Mouse (Mus musculus): ENCODE results near the gene Spi1. TPM values are rescaled to one million over a fixed set of nuclear protein-coding genes. Genes with fewer than 3 reads are reported as not detected.

The Spi1 gene
- polyA plus RNA-seq, 1 experiment from 2014 or later: 6.9 TPM

DNA sequence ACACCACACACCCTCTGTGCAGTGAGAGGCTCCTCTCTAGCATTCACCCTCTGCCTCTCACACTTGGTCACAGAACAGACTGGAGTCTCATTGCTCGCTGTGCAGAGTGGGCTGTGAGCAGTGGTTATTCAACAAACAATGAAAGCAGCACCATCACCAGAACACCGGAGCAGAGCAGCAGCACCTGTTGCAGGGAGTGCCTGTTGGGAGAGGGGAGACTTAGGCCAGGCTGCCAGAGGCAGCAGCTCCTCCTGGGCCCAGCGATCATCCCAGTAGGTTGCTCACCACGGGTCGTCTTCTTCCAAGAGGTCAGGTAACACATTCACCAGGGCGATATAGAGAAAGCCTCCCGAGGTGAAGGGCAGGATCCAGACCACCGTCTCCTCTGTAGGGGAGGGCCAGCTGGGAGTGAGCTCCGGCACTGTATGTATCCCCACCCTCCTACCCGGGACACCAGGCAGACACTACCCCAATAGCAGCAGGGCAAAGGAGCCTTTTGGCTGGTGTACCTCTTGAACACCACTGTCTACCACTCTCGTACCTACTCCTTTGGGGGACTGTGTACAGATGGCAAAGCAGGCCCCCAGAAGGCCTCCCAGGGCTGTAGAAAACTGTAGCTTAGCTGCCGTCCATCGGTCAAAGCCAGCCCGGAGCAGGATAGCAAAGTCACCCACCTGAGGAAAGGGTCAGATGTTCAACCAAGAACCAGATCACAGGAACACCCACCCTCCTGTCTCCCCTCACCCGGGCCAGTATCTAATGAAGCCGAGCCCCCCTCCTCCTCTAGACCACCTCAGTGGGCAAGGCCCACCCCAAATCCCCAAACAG is 19.2 kb upstream of the Spi1 start:
- Histone ChIP-seq H3K4me1 (replicated peaks; ENCODE audit: control insufficient read depth, insufficient read depth, low read length) (no peaks in the 10 kb centered on the region), H3K9me3 (ENCODE audit: control insufficient read depth, low read length) (no peaks in the 10 kb centered on the region), H3K27ac (ENCODE audit: low read depth) (no peak overlapping the region), H3K36me3 (ENCODE audit: control insufficient read depth, insufficient read depth, low read length) (peaks cover 78% of the 10 kb centered on the region), H3K4me3 (ENCODE audit: low read depth, low read length) (no peak overlapping the region), H3K9ac (ENCODE audit: low read length) (no peak overlapping the region), H3K27me3 (replicated peaks; ENCODE audit: control insufficient read depth, insufficient read depth, low read length) (no peaks in the 10 kb centered on the region), H3K4me2 (ENCODE audit: low read length) (no peak overlapping the region)
- WGBS: 88% methylated on average over 16 of the region's 16 CpGs
- DNase-seq (ENCODE audit: low spot score) (no peak), ATAC-seq (replicated peaks; ENCODE audit: low FRiP score, low TSS enrichment, low read depth) (no peak)

DNA sequence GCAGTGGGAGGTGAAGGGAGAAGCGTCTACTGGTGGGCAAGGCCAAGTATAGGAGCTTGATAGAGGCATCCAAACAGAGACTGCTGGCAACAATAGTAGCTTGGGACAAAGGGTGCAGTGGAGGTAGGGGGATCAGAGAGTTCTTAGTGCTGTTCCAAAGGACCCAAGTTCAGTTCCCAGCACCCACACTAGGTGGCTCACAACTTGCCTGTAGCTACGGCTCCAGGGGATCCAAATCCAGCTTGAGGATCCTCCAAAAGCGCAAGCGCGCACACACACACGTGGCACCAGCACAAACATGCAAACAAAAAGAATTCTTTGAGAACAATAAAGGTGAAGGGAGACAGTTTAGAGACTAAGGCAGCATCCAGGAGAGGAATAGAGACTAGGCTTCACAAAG is 18.0 kb upstream of the Spi1 start:
- Histone ChIP-seq H3K4me3 (ENCODE audit: low read depth, low read length) (no peak overlapping the region), H3K4me2 (ENCODE audit: low read length) (no peak overlapping the region), H3K27me3 (replicated peaks; ENCODE audit: control insufficient read depth, insufficient read depth, low read length) (no peaks in the 10 kb centered on the region), H3K9ac (ENCODE audit: low read length) (no peak overlapping the region), H3K36me3 (ENCODE audit: control insufficient read depth, insufficient read depth, low read length) (peaks cover 66% of the 10 kb centered on the region), H3K27ac (ENCODE audit: low read depth) (no peak overlapping the region), H3K4me1 (replicated peaks; ENCODE audit: control insufficient read depth, insufficient read depth, low read length) (peaks cover 7% of the 10 kb centered on the region), H3K9me3 (ENCODE audit: control insufficient read depth, low read length) (no peaks in the 10 kb centered on the region)
- ATAC-seq (replicated peaks; ENCODE audit: low FRiP score, low TSS enrichment, low read depth): no peak
- DNase-seq (ENCODE audit: low spot score): no peak
- 86% methylated on average over 6 of the region's 6 CpGs for WGBS

DNA sequence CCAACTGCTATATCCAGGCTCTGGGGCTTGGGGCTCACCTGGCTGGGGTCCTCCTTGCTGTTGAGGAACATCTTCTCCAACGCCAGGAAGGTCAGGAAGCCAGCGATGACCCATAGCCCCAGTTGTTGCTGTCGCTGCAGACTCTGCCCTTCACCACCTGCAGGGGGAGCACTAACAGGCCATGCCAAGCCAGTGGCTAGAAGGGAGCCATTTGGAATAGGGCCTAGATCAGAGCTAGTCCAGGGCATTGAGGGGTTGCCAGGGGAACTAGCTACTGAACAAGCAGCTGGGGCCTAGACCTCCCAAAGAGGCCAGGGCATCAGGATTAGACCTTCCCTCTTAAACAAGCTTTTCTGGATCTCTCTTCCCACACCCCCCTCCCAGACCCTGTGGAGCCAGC is 16.6 kb upstream of the Spi1 start:
- no peak for DNase-seq (ENCODE audit: low spot score)
- Histone ChIP-seq H3K4me1 (replicated peaks; ENCODE audit: control insufficient read depth, insufficient read depth, low read length) (peaks cover 7% of the 10 kb centered on the region), H3K4me3 (ENCODE audit: low read depth, low read length) (no peak overlapping the region), H3K9me3 (ENCODE audit: control insufficient read depth, low read length) (no peaks in the 10 kb centered on the region), H3K4me2 (ENCODE audit: low read length) (no peak overlapping the region), H3K36me3 (ENCODE audit: control insufficient read depth, insufficient read depth, low read length) (peaks cover 53% of the 10 kb centered on the region), H3K27ac (ENCODE audit: low read depth) (no peak overlapping the region), H3K27me3 (replicated peaks; ENCODE audit: control insufficient read depth, insufficient read depth, low read length) (no peaks in the 10 kb centered on the region), H3K9ac (ENCODE audit: low read length) (no peak overlapping the region)
- 47% methylated on average over 3 of the region's 3 CpGs for WGBS
- ATAC-seq (replicated peaks; ENCODE audit: low FRiP score, low TSS enrichment, low read depth): no peak

DNA sequence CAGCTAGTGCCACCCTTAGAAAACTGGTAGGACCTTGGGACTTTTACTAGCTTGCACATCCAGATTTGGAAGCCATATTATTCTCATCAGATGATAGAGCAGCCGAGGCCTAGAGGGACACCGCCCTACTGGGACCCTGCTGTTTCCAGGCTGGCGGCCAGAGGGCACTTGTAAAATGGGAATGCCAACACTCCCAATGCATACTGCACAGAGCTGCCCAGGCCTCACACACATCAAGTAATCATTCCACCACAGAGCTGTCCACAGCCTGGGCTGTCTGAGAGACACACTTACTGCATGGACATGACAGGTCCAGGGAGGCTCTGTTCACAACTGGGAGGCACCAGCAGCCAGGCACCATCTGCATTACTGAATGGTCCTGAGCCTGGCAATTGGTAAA is 15.7 kb upstream of the Spi1 start:
- ATAC-seq (replicated peaks; ENCODE audit: low FRiP score, low TSS enrichment, low read depth): no peak
- WGBS: 89% methylated on average over 3 of the region's 3 CpGs
- H3K4me2 ChIP-seq (ENCODE audit: low read length): no peak overlapping the region
- peaks cover 12% of the 10 kb centered on the region for H3K4me1 ChIP-seq (replicated peaks; ENCODE audit: control insufficient read depth, insufficient read depth, low read length)
- H3K27me3 ChIP-seq (replicated peaks; ENCODE audit: control insufficient read depth, insufficient read depth, low read length): no peaks in the 10 kb centered on the region
- DNase-seq (ENCODE audit: low spot score): no peak
- H3K4me3 ChIP-seq (ENCODE audit: low read depth, low read length): no peak overlapping the region
- H3K36me3 ChIP-seq (ENCODE audit: control insufficient read depth, insufficient read depth, low read length): peaks cover 44% of the 10 kb centered on the region
- no peaks in the 10 kb centered on the region for H3K9me3 ChIP-seq (ENCODE audit: control insufficient read depth, low read length)
- no peak overlapping the region for H3K9ac ChIP-seq (ENCODE audit: low read length)
- no peak overlapping the region for H3K27ac ChIP-seq (ENCODE audit: low read depth)

DNA sequence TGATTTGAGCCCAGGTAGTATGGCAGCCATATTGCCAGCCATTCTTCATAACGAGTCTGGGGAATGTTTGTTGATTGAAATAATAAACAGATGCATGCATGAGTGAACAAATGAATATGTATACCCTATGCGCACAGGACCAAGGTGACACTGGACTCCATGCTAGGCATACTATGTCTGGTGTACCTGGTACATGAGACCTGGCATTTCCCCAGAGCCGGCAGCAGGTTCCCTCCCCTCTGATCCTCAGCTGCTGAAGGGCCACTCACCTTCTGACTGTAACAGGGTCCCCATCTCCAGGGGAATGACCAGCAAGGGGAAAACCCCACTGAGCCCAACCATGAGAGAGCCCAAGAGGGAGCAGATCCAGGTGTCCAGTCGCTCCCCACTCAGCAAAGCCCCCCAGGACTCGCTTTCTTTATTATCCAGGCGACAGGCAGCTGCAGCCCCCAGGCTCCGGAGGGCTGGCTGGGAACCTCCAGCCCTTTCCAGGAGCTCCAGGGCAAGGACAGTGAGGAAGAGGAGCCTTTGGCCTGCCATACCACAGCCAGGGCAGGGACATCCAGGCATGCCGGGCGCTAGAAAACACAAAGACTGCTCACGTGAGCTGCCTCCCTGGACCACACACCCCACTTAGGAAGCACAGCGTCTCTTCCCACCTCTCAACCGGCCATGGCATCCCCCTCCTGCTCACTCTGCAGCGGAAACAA is 13.9 kb upstream of the Spi1 start:
- H3K27ac ChIP-seq (ENCODE audit: low read depth): no peak overlapping the region

DNA sequence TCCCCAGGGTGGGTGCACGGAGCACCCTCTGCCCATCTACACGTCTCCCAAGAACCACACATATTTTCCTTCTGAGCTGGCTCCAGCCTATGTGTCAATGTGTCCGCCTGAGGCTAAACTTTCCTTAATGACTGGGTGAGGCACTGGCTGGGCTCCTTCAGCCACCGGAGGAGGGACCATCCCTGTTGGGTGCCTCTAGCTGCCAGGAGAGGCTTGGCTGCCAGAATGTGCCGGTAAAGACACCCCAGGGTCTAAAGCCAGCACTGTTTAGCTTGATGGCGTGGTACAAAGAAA is 13.4 kb upstream of the Spi1 start:
- H3K27ac ChIP-seq (ENCODE audit: low read depth): no peak overlapping the region
- DNase-seq (ENCODE audit: low spot score): no peak
- peak overlapping the region; percentile 57 for H3K9ac ChIP-seq (ENCODE audit: low read length)

More for the DNA sequence above, 13.9 kb upstream of the Spi1 start:
- H3K4me1 ChIP-seq (replicated peaks; ENCODE audit: control insufficient read depth, insufficient read depth, low read length): peaks cover 12% of the 10 kb centered on the region
- H3K9me3 ChIP-seq (ENCODE audit: control insufficient read depth, low read length): no peaks in the 10 kb centered on the region
- ATAC-seq (replicated peaks; ENCODE audit: low FRiP score, low TSS enrichment, low read depth): no peak
- 0 out of 2 replicates have a peak overlapping the region, but pooled peaks have one; percentile 10 for H3K4me3 ChIP-seq (ENCODE audit: low read depth, low read length)
- 59% methylated on average over 13 of the region's 13 CpGs for WGBS
- no peak for DNase-seq (ENCODE audit: low spot score)
- H3K4me2 ChIP-seq (ENCODE audit: low read length): peak overlapping the region; percentile 65
- H3K27me3 ChIP-seq (replicated peaks; ENCODE audit: control insufficient read depth, insufficient read depth, low read length): no peaks in the 10 kb centered on the region
- H3K36me3 ChIP-seq (ENCODE audit: control insufficient read depth, insufficient read depth, low read length): peaks cover 25% of the 10 kb centered on the region
- H3K9ac ChIP-seq (ENCODE audit: low read length): peak overlapping the region; percentile 57

DNA sequence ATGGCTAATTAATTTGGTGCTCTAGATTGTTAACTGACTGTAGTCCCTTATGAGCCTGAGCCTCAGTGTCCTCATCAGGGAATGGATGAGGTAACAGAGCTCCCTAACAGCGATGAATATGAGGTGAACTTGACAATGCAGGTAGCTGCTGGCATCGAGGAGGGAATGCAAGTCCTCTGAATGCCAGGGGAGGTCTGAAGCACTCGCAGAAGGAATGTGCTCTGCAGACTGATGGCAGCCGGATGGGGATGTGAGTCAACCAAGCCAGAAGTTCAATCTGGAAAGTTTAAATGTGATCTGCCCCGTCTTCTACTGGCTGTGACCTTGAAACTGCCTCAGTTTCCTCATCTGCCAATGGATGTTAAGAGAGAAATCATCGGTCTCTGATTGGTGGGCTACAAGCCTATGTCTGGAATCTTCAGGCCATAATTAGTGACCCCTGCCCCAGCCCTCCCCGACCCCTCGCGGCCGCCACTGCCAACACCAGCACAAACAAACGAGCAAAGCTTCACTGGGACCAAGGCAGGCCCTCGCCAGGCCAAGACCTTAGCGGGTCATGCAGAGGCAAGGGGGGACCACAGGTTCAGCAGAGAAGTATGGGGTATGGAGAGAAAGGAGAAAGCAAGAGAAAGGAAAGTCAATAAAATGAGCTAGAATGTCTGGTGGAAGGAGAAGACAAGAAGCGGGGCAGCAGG is 12.7 kb upstream of the Spi1 start:
- Histone ChIP-seq H3K27ac (ENCODE audit: low read depth) (peak overlapping the region; percentile 79; the same call in 1 of the 2 replicates), H3K9ac (ENCODE audit: low read length) (peak overlapping the region; percentile 57), H3K4me2 (ENCODE audit: low read length) (peak overlapping the region; percentile 65), H3K27me3 (replicated peaks; ENCODE audit: control insufficient read depth, insufficient read depth, low read length) (no peaks in the 10 kb centered on the region), H3K36me3 (ENCODE audit: control insufficient read depth, insufficient read depth, low read length) (peaks cover 14% of the 10 kb centered on the region; the same call in 1 of the 2 replicates), H3K4me3 (ENCODE audit: low read depth, low read length) (peak overlapping the region; percentile 71), H3K9me3 (ENCODE audit: control insufficient read depth, low read length) (no peaks in the 10 kb centered on the region), H3K4me1 (replicated peaks; ENCODE audit: control insufficient read depth, insufficient read depth, low read length) (peaks cover 12% of the 10 kb centered on the region)
- WGBS: 6% methylated on average over 14 of the region's 14 CpGs
- 0 out of 2 replicates have a peak, but pooled peaks have one; percentile 0 for ATAC-seq (replicated peaks; ENCODE audit: low FRiP score, low TSS enrichment, low read depth)
- peak; percentile 63 for DNase-seq (ENCODE audit: low spot score)

More for the DNA sequence above, 13.4 kb upstream of the Spi1 start:
- Histone ChIP-seq H3K36me3 (ENCODE audit: control insufficient read depth, insufficient read depth, low read length) (peaks cover 20% of the 10 kb centered on the region), H3K27me3 (replicated peaks; ENCODE audit: control insufficient read depth, insufficient read depth, low read length) (no peaks in the 10 kb centered on the region), H3K9me3 (ENCODE audit: control insufficient read depth, low read length) (no peaks in the 10 kb centered on the region), H3K4me1 (replicated peaks; ENCODE audit: control insufficient read depth, insufficient read depth, low read length) (peaks cover 12% of the 10 kb centered on the region), H3K4me3 (ENCODE audit: low read depth, low read length) (0 out of 2 replicates have a peak overlapping the region, but pooled peaks have one; percentile 10), H3K4me2 (ENCODE audit: low read length) (peak overlapping the region; percentile 65)
- ATAC-seq (replicated peaks; ENCODE audit: low FRiP score, low TSS enrichment, low read depth): no peak
- 43% methylated on average over 6 of the region's 6 CpGs for WGBS

DNA sequence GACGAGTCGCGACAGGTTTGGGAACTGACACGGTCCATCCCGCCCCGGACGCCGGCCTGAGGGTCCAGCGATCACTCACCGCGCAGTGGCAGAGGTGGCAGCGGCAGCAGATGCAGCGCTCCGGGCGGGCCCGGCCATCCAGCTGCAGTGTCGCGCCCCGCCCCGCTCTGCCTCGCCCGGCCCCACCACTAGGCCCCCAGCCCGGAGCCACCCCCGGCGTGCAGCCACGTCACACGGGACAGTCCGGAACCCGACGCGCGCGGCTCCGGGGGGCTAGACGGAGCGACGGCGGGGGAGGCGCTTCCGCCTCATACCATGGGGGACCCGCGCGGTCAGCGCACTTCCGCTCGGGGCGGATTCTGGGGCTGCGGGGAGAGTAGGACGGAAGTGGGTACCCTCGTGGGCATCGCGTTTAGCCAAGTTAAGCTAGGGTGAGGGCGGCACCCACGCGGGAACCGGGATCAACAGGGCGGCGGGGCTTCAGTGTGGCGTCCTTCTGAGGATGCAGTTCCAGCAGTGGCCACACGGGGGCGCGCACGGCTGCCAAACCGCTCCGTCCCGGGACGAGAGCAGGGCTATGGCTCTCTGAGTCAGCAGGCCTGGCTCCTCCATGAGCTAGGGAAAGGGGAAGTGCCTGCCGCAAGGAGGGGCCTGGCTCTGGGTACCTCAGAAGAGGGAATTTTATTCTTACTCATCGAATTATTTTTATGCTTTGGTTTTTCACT is 12.0 kb upstream of the Spi1 start, which contains the start of gene Slc39a13:
Slc39a13 (minus strand) TSS at position 342 of the 725 bp plus-strand sequence.
- H3K4me1 ChIP-seq (replicated peaks; ENCODE audit: control insufficient read depth, insufficient read depth, low read length): peaks cover 12% of the 10 kb centered on the region
- no peaks in the 10 kb centered on the region for H3K27me3 ChIP-seq (replicated peaks; ENCODE audit: control insufficient read depth, insufficient read depth, low read length)
- H3K4me3 ChIP-seq (ENCODE audit: low read depth, low read length): peak within 1 kb of the TSS; percentile 71
- peak; percentile 97 for ATAC-seq (replicated peaks; ENCODE audit: low FRiP score, low TSS enrichment, low read depth)
- H3K9ac ChIP-seq (ENCODE audit: low read length): peak within 1 kb of the TSS; percentile 57
- H3K36me3 ChIP-seq (ENCODE audit: control insufficient read depth, insufficient read depth, low read length): peaks cover 9% of the 10 kb centered on the region; the same call in 1 of the 2 replicates
- WGBS: under 1% methylated on average over 63 of the region's 69 CpGs
- H3K9me3 ChIP-seq (ENCODE audit: control insufficient read depth, low read length): no peaks in the 10 kb centered on the region
- H3K27ac ChIP-seq (ENCODE audit: low read depth): peak within 1 kb of the TSS; percentile 79
- DNase-seq (ENCODE audit: low spot score): peak; percentile 100
- peak within 1 kb of the TSS; percentile 65 for H3K4me2 ChIP-seq (ENCODE audit: low read length)

Measured in intestine, embryonic 14.5 days (tissue).